Mouse (Mus musculus) layer of hippocampus, postnatal 10 days (tissue): ENCODE measurements around the gene 4930505A04Rik. TPM values are rescaled to one million over a fixed set of nuclear protein-coding genes. Genes with fewer than 3 reads are reported as not detected.

Source experiments
- total RNA-seq, 2 experiments: library from RNA; stranded (reverse); gene quantifications; 2 replicates each; pipeline ENCODE4 v1.2.3; 2021

Gene 4930505A04Rik
- total RNA-seq, 2 experiments from 2014 or later, result 0.41 to 0.89 TPM

Other genes starting within 250 kb of the 4930505A04Rik start
- 100 to 1,000 TPM; 682 to 697 TPM for gene Sptbn1, start 203.7 kb downstream of the 4930505A04Rik start, total RNA-seq
- 10 to 100 TPM; 26.3 to 26.8 TPM for gene Acyp2, start 177.8 kb upstream of the 4930505A04Rik start, total RNA-seq